Mouse (Mus musculus): Measurements from ENCODE around the gene Hsd11b2.

Hsd11b2 gene

DNA sequence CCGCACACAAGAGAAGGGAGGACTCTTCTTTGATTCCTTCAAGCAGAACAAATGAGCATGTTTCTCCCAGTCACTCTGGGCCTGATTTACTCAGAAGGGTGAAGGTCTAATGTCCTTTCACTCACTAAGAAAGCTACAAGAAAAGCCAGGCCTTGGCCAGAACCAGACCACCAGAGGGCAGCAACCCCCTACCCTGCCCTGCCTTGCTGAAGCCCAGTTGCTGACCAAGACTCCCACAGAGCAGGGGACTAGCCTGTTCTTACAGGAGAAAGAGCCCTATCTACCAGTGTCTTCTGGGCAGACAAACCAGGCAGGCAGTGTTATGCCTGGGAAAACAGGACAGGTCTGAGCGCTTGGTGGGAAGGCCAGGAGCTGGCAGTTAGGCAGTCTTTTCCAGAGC lies 34.2 kb upstream of the Hsd11b2 start:
- DNase-seq, result peak; percentile 85

DNA sequence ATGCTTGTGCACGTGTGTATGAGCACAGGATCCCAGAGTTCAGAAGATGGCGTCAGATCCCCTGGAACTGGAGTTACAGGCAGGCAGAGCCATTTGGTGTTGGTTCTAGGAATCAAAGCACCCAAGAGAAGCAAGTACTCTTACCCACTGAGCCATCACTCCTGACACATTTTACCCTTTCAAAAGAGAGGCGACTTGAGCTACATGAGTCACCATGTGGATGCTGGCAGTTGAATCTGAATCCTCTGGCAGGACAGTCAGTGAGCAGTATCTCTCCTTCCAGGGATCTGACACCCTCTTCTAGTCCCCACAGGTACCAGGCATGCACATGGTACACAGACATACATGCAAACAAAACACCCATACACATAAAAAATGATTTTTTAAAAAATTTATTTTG lies 30.5 kb upstream of the Hsd11b2 start:
- no peak for DNase-seq

DNA sequence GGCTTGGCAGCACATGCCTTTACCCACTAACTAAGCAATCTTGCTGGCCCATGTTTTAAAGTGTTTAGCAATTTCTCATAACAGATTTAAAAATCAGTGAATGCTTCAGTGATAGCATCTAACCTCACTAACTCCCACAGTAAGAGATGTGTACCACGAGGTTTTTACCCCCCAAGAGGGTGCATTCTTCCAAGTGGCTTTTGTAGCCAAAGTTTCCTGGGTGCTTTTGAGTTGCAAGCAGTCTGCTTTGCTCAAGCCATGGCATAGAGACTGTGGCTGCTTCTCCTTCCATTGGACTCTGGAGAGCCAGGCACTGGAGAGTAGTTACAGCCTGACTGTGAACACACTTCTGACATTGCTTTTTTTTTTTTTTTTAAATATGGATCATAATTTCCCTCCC lies 29.3 kb upstream of the Hsd11b2 start:
- DNase-seq, result no peak

GRCm38 (mm10) chr8:105493495-105493894 lies 25.1 kb upstream of the Hsd11b2 start:
- no peak for DNase-seq

DNA sequence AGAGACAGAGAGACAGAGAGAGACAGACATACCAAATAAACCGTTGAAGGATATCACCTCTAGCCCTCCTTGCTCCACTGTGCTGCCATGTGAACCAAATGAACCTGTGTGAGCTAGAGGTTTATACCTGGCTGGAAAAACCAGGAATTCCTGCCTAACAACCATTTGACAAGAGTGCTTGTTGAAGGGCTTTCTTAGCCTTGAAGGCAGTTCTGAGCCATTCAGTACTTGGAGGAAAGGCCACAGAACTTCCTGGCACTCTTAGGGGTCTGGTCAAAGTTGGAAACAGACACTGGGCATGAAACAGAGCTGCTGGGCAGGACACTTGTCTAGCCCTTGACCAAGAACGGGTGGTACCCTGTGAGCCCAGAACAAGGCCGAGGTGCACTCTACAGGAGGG lies 24.0 kb upstream of the Hsd11b2 start:
- DNase-seq, result no peak

- DNase-seq, result no peak
Observed at GRCm38 (mm10) chr8:105495350-105496302, 22.9 kb upstream of the Hsd11b2 start.

- peak; percentile 97 for DNase-seq
Observed at GRCm38 (mm10) chr8:105496439-105497180, 21.9 kb upstream of the Hsd11b2 start, which contains the start of gene Zdhhc1. Zdhhc1 (minus strand) TSS chr8:105496902.

- no peak for DNase-seq
Observed at GRCm38 (mm10) chr8:105499787-105500186, 18.8 kb upstream of the Hsd11b2 start.

DNA sequence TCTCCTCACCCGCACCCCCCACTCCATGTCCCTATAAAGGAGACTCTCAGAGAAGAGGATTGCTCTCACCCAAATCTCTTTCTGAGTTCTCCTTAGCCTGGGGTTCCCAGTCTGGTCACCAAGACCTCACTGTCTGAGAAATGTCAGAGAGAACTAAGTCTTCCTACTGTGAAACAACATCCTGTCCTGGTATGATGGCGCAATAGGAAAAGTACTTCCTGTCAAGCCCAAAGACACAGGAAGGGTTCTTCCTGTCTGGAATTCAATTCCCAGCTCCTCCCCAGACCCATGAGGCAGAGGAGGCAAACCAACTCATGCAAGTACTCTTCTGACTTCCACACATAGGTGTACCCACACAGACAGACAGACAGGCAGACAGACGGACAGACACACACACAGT lies 13.9 kb upstream of the Hsd11b2 start:
- no peak for DNase-seq

DNA sequence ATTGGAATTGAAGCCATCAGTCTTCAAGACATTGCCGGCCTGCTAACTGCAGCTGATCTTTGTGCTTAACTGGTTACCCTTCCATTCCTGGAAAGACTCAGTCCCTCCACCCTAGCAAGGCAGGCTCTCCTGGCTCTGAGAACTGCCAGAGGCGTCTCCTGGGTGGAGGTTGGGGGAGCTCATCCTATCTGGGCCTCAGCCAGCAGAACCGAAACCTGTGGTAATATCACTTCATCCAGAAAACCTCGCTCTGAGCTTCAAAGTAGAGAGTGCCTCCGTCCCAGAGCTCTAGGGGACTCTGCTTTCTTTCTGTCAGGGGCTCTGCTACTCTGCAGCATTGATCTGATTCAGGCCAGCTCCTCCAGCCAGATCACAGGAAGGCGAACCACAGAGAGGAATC lies 11.6 kb upstream of the Hsd11b2 start:
- DNase-seq, result no peak

DNA sequence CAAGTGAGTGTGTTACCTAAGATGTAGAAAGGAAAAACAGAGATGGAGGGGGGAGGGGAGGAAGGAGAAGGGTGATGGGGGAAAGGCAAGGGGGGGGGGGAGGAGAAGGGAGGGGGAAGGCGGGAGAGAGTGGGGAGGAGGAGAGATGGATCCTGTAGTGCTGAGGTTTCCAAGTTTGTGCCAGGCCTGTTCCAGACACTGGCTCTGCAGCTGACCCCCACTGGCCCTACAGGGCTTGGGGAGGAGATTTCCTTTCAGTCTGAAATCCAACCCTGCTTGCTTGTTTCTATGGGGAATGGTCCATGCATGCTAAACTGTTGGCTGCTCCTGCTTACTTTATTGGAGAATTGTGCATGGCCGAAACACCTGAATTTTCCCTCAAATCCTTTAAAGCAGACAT lies 9.8 kb upstream of the Hsd11b2 start:
- no peak for DNase-seq

GRCm38 (mm10) chr8:105509997-105510735 lies 8.4 kb upstream of the Hsd11b2 start:
- no peak for DNase-seq

DNA sequence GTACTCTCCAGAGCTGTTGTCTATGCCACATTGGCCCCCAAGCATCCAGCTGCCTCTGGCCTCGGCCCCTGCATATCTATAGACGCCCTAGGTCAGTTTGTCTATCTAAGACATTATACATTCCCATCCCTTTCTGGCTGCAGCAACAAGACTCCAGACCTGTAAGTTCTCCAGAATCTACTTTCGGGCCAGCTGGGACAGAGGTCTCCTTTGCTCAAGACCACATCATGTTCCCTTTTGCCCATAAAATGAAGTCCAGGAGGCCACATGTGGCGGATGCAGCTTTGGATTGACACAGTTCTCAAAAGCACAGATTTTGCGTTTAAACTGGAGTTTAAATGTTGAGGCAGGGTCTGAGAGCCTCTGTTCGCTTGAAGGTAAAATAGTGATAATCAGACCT lies 4.4 kb upstream of the Hsd11b2 start:
- DNase-seq, result no peak

DNA sequence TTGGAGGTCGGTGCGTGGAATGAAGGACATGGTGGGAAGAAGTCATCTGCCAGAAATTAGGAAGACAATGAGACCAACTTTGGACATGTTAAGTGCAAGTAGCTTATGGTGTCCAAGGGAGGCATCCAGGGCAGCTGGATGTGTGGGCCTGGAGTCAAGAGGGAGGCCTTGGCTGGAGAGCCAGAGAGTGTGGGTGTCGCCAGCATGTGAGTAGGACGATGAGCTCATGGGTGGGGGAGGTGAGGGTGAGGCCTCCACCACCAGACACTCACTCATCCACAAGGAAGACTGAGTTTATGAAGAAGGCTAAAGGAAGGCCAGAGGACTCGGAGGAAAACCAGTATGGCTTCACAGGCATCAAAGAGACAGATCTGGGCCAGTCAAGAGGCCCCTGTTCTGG lies 3.9 kb upstream of the Hsd11b2 start:
- peak in 1 of 2 experiments; percentile 23 for DNase-seq

DNA sequence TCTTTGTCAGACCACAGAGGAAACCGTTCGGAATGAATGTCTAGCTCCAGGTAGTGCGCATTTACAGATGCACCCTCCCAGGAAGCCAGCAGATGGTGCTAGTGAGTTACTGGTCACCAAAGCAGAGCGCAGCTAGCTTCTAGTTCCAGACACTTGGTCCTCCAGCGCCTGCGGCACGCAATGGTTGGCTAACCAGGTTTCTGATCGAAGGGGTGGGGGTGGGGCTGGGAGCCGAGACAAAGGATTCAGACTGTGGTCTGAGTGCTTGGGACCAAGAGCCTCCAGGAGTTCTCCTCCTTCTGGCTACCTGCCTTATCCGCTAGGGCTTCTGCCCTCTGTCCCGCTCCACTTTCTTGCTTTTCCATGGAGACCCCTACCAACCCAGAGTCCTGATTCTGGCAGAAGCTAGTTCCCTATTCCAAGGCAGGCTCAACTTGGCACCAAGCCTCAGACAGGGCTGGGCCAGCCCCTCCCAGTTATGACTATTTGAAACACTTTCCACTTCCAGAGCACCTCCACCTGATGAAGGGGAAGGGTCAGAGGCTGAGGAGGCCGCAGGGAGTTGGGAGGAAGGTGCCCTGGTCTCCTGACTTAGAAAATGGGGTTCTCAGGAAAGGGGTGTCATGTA lies 2.4 kb upstream of the Hsd11b2 start:
- peak; percentile 92 to 94 for DNase-seq

DNA sequence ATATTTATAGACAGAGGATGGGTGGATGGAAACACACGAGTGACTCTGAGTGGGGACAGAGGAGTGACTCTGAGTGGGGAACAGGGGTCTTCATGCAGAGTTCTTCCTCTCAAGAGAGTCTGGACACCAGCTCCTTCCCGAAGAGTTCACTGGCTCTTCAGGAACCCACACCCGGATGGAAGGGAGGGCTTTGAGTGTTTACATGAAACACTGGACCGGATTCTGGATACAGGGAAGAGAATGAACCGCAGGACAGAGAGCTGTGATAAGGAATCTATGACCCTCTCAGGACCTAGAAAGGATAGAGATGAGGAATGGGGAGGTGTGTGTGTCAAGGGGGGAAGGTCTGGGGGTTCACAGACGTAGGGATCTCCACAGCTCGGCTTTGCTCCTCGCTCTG lies 1.2 kb upstream of the Hsd11b2 start:
- no peak for DNase-seq

DNA sequence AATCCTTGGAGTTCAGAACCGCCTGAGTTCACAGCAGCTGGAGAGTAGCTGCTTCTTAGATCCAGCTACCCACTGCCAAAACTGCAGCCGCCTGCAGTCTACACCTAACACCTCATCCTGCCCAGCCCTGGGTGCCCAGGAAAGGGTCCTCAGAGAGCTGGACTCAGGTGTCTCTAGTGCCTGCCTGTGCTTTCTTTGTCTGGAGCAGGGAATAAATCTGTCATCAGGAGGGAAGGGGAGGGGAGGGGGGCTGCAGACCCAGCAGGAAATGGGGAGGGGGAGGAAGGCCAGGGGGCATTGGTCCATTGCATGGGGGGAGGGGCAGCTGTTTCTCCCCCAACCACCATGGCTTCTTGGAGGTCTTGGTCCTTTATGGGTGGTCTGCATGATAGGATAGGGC lies 1.0 kb downstream of the Hsd11b2 start:
- DNase-seq, result peak in 1 of 2 experiments; percentile 36

- DNase-seq, result no peak
Observed at GRCm38 (mm10) chr8:105520521-105520920, 2.0 kb downstream of the Hsd11b2 start.

DNA sequence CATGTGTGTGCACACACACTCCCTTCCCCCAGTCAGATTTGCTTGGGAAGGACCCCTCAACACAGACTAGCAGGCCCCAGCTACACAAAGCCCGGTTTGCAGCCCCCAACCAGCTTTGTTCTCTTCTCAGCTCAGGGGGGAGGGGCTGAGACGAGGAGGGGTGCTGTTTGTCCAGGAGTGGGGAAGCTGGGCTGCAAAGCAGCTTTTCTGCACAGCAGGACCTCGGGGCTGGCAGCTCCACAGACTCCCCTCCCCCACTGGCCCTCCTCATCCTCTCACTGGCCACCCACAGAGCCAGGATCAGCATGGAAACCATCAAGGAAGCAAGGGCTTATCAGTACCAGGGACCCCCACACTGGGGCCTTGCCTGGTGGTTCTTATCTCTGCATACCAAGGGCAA lies 2.5 kb downstream of the Hsd11b2 start:
- peak; percentile 47 to 60 for DNase-seq

GRCm38 (mm10) chr8:105521995-105522769 lies 3.6 kb downstream of the Hsd11b2 start:
- DNase-seq, result peak; percentile 52 to 54

DNA sequence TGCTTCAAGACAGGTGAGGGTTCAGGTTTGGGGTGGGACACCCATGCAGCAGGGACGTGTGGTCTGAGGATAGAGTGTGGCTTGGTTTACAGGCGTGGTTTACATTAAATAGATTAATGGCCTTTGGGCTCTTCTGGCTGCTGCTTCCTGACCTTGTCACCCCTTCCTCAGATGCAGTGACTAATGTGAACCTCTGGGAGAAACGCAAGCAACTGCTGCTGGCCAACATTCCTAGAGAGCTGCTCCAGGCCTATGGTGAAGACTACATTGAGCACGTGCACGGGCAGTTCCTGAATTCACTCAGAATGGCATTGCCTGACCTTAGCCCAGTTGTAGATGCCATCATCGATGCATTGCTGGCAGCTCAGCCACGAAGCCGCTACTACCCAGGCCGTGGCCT lies 4.3 kb downstream of the Hsd11b2 start:
- DNase-seq, result no peak

DNA sequence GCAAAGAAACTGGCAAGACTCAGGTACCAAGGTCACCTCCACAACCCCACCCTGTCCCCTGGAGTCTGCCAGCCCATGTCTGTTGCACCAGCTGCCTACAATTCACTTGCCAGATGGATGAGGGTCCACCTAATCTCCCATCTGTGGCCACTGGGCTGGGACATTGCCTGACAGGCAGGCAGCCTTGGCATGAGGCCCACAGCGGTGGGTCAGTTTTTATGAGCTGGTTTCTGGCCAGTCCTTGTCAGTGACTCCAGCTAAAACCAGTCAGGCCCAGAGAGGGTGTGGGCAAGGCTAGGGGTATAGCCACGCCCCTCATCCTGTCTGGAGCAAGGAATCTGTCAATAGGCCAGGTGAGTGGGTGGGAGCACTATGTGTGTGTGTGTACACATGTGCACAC lies 8.6 kb downstream of the Hsd11b2 start:
- peak; percentile 93 to 94 for DNase-seq

All from cerebellum, postnatal 10 days (tissue).